Mouse (Mus musculus) hematopoietic stem cell, adult 5-6 weeks (primary cell): ENCODE data around the gene Txlnb. TPM values are rescaled to one million over a fixed set of nuclear protein-coding genes. Genes with fewer than 3 reads are reported as not detected.
A peak's percentile ranks its signal among the peaks of the same experiment; 100 is the strongest.
"Not testable (repeated sequence)": the region's sequence is repeated elsewhere in the genome, so short reads cannot be mapped to it uniquely, and the experiment has no call there.

Experiments used
- ATAC-seq, 2 experiments: fragments of 125-278 bp in 1 of 2; replicated peaks in 1 of 2; 2 replicates each; pipeline ENCODE4 v1.8.0; 2016 to 2017; ENCODE audit warnings: inconsistent platforms in 2 of 2, mild to moderate bottlenecking in 2 of 2, moderate number of reproducible peaks in 2 of 2, low read depth in 1 of 2, moderate TSS enrichment in 1 of 2; ENCODE audit not compliant: low FRiP score in 2 of 2, poor library complexity in 2 of 2, severe bottlenecking in 2 of 2, insufficient read depth in 1 of 2, low TSS enrichment in 1 of 2
- total RNA-seq: library from RNA; stranded (forward); fragments of 172-1452, 232-1000 nt; gene quantifications from 2 replicates; pipeline ENCODE4 v1.2.3, GENCODE M21; 2017

The Txlnb gene
- total RNA-seq, 1 experiment from 2014 or later, result 3.7 TPM

DNA sequence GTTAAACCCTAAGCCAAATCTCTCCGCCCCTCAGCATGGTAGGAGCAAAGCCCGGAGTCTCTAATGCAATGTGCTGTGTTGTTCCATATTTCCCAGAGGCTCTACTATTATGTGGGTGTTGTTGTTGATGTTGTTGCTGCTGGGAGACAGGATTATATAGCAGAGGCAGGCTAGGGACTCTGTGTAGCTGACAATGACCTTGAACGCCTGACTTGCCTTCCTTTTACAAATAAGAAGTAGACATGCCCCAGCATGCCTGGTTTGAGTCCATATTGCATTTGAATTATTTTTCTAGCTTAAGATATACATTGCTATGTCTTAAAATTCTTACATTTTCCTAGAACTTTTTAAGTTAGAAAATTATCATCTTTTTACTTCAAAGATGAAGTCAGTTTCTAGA is 1.7 kb downstream of the Txlnb start:
- no peak for ATAC-seq

DNA sequence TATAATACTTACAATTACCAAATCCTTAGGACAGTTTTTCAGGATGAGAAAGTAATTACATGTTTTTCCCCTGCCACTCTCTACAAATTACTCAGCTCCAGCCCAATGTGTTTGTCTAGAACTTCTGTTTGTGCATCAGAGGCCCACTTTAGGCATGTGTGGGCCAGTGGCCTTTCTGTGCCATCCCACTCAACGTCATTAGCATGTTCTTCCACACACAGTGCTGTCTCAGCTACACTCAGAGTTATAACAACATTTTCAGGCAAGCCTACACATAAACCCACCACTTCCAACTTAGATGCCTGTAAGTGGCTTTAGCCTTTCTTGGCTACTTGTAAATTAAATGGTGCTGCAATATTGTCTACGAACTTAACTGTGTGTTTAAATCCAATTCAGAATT is 5.8 kb downstream of the Txlnb start:
- no peak for ATAC-seq

DNA sequence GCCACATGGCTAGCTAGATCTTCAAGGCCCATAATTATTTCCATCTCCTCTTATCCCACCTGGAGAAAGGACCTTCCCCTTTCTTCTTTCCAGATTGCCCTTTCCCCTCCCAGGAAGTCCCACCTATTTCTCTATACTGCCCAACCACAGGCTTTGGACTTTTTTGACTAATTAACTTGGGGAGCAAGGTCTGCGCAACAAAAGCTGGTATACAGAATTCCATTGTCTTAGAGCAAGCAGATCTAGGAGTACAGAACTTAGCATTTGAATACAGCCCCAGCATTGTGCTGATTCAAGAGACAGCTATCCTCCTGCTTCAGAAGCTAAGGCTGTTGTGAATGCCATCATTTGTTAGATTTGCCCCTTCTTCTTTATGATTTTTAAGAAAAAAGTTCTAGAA is 12.5 kb downstream of the Txlnb start:
- ATAC-seq, result no peak

DNA sequence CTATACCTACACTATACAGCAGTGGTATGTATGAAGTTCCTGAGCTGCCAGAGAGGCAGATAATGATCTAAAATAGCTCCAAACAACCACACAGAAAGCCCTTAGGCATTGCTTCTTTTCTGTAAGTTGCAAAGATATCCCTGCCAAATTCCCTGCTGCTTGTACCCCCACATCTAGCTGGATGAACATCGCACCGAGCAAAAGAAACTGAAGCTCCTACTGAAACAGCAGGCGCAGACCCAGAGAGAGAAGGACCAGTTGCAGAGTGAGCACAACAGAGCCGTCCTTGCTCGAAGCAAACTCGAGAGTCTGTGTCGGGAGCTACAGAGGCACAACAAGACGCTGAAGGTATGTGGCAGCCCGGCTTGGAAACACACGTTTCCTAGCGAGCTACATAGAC is 19.0 kb downstream of the Txlnb start:
- ATAC-seq, result no peak

DNA sequence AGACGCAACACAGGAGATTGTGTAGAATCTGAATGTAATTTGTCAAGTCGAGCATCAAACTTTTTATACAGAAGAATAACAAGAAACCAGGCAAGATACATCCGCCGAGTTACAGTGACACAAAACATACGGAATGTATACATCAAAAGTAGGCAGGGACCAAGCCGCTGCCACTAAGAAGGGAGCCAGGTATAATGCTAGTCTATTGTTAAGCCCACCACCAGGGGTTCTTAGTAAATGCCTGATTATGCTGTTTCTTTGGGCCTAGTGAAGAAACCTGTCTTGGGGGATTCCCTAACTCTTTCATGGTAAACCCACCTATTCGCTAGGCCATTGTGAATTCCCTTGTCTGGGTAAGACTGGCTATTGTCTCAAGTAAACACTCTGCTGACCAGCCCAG is 24.4 kb downstream of the Txlnb start:
- not testable (repeated sequence) for ATAC-seq

DNA sequence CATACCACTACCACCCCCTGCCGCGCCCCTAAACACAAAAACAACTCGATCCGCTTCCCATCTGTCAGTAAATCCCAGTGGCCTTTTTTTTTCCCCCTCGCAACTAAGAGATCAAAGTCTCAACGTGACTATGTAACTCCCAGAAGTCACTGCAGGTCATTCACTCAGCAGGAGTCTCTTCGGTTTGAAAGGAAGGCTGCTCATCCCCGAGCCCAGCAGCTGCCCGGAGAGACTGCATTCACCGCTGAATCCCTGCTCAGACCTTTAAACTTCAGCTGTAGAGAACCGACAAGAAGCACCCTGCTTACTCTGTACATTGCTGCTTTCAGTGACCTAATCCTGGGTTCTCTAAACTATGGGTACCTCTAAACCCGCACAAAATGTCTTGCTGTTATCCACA is 31.4 kb downstream of the Txlnb start:
- no peak for ATAC-seq

DNA sequence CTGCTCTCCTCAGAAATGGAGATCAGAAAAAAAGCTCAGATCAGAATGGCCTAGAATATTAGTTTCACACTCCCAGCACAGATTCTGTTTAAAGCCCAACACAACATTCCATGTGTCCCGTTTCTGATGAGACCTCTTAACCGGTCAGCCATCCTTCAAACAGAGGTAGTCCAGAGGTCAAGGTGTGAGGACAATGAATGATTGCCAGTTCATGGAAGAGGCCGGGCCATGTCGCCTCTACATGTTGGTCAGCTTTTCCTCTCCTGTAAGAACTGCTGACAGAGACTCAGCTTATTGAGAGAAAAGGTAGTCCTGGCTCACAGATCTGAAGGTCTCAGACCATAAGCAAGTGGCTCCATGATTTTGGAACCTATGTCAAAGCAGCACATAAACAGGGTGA is 33.2 kb downstream of the Txlnb start:
- ATAC-seq, result no peak

DNA sequence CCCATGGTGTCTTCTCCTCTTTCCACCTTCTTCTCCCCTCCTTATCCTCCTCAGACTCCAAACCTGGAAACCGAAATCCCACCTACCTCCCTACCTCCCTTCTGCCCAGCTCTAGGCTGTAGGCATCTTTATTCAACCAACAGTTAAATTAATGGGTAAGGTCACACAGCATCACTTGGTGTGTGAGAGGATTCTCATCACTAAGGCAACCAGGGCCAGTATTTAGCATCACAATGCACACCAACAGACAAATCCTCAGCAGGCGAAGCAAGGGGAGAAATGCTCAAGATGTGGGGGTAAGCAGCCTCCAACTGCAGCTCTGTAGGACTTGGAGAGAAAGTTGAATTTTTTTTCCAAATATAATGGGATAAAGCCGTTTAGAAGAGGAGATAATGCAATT is 35.0 kb downstream of the Txlnb start:
- ATAC-seq, result no peak

DNA sequence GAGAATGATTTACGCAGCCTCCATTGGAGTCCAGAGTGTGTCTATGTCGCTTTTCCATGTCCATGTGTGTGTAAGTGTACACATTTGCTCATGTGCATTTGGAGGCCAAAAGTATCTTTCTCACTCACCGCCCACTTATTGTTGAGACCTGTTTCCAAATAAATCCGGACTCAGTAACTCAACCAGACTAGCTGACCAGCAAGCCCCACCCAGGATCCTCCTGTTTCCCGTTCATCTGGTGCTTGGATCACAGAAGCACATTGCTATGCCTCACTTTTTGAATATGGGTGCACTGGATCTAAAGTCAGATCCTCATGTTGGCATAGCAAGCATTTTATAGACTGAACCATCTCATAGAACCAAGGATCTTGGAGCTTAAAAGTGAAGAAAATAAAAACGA is 39.0 kb downstream of the Txlnb start:
- no peak for ATAC-seq

DNA sequence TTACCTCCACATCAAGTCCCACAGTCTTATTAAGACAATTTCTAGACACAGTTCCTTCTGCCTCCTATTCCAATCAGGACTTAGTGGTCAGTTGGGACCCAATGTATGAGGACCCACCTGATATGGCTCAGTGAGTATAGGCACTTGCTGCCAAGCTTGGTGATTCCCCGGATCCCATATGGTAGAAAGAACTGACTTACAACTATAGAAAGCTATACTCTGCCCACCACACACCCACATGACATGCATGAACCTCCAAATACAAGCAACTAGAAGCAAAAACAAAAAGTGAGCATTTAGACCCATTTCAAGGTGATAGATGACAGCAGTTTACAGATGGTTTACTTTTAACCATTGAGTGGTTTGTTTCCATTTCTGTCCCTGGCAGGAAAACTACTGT is 40.2 kb downstream of the Txlnb start:
- no peak for ATAC-seq

DNA sequence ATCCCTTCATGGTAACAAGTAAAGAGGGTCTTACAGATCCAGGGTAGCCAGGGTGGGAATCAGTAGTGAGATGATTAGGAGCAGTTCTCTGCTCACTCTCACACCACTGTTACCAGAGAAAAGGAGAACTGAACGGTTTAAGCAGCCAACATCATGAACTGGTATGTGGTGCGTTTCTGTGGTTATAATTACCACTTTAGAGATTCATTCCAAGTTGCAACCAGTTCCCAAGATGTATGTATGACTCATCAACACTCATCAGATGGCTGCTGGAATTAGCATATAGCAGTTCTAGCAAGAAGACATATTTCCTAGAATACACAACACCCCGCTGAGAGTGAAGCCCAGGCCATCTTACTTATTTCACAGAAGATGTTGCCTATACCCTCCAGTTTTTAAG is 46.0 kb downstream of the Txlnb start:
- no peak; a peak in 1 of 4 replicates for ATAC-seq

DNA sequence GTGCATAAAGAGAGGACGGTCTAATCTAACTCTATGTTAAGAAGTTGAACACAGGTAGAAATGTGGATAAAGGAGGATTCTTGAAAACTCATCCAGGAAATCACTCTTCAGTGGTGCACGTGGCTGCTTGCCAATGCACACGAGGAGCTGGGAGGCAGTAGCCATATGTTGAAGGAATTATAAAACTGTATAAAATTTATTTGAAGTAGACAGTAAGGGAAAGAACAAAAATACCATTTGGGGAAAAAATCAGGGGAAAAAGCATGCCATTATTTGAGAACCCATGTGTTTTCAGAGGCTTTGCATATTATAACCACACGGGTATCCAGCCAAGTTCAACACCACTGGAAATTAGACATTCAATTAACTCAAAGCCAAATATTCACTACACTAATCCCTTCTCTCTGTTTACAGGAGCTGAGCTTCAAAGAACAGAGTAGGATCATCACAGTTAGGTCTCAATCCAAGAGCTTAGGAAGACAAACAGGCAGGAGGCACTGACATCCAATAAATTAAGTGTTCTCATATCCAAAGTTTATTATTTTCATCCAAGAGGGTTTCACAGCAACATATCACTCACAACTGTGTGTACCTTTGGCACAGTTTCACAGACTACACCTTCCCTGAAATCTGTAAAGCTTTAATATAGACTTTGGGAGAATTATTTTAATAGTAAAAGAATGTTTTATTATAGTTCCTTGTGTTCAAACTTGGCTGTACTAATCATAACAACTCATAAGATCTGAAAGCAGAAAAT is 48.9 kb downstream of the Txlnb start:
- no peak for ATAC-seq

DNA sequence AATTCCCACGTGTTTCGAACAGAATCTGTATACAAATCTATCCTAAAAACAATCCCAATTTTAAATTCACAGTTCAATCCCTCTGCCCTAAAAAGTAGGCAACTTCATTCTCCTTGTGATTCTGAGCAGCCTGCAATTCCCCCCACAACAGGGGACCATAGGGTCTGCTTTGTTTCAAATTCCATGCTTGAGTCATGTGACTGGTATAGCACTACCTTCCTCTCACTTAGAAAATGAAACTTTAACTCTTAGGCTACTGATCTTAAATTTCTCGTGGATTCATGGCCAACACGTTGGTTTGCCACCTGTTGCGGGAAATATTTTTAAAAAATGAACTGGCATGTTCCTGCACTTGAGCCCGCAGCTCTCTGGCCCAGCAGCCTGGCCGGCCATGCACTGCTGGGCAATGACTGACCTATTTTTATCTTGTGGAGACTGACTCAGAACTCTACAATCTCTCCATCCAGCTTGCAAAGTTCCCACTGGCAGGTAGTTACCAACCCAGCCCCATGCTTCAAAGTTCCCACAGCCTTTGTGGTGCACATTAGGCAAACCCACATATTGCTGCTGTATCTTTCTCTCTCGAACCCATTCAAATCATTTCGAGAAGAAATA is 61.7 kb downstream of the Txlnb start:
- no peak for ATAC-seq

DNA sequence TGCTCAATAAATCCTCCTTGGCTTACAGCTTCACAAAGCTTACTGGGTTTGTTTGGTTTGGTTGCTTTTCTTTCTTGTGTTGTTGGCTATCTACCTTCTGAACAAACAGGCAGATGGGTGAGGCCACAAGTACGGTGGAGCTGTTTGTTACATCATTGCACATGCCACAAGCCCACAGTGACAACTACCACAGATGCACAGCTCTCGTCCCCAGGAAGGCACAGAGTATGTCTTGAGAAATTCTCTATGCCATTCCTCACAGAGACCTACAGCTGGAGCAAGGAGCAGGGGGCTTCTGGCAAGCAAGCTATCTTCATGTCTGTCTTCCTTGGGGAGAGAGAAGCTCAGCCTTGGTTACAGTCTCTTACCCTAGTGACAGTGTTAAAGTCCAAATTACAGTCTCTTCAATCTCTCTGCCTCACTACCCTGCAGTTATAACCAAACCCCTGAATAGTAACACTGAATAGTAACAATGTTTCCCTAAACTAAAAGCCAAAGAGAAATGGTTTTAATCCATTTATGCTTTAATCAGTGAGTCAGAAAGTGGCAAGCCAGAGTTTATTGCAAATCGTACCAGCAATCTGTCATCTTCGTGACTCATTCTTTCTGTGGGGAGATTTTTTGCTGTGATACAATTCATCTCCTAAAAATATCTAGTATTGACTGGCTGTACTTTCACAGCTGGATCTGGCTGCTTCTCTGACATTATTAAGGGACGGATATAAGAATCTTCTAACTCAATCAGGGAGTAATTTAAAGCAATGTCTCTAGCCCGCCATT is 64.9 kb downstream of the Txlnb start:
- ATAC-seq, result no peak

DNA sequence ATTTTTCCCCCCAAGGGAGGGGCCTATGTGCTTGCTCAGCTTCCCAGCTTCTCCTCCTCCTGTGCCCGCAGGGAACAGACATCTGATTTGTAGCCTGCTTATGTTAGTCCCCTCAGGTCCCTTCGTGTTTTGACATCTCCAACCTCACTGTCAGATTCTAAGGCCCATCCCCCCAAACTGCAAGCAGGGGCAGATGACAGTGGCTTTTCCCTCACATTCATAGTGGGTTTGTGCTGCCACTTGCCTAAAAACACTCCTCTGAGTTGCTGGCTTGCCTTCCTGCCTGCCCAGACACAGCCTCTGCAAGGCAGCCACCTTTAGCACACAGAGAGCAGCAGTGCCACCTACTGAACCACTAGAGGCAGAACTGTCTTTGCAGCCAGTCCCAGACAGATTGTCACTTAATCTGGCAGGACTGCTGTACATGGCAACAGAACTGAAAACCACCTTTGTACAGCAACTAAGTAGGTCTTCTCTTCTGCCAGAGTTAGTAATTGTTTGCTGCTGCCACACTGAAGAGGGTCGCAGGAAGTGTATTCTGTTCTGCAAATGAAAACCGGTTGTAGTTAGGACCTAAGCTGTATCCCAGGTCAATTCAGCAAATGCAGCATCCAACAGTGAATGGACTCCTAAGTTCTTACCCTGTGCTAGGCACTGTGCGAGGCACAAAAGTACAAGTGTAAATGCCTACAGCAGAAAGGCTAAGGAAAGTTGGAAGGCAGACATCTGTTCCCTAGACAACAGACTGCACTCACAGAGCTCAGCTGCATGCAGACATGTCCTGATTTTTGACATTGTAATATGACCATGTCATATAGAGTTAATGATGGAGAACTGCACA is 74.0 kb downstream of the Txlnb start:
- peak; percentile 91 to 95 for ATAC-seq

DNA sequence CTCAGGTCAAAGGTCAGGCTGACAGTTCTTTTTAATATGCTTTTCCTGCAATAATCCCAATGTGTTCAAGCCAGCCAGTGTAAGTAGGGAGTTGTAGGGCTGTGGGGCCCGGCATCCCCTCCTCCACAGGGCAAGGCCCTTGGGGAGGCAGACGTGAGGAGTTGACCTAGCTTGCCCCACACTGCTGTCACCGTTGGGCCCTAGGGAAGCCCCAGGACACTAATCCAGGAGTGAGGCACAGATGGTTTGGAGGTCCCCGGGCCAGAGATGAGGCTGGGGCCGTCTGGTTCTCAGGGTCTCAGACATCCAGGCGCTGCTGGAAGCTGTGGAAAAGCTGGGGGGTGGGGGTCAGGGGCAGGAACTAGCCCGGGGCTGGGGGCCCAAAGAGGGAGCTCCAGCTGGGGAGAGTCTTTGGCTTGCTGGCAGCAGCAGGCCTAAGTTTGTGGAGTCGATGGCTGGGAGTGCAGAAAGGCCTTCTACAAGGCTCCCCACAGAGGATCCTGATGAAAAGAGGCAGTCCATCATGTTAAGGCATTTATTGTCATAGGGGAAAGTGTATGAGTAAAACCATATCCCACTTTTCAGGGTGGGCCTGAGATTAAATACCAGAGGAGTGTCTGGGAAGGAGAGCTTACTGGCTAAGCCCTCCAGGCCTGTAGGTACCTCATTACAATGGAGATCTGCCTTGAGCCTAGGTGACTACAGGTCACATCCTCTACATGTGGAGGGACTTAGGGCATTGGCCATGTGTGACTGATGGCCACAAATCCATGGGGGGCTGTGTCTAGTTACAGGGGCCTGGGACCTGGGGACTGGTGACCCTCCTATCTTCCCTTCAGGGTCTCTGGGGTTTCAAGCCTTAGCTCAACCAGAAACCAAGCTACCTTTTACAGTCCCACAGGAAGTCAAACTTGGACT is 82.2 kb downstream of the Txlnb start:
- ATAC-seq, result no peak

DNA sequence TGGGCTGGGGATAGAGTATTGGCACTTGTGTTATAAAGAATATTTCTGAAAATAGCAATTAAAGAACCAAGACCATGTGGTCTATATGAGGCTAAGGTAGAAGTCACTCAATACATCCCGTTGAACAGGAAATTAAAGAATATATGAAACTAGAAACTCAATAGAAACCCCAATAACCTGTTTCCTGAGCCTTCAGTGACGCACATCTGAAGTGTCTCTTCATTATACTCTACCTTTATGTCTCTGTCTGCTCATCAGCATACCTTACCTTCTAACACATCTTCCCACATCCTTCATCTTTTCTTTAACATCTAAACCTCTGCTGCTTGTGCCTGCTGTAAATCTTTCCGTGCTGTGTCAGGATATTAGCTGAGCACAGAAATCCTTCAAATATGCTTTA is 84.0 kb downstream of the Txlnb start:
- no peak for ATAC-seq
